Mouse (Mus musculus): ENCODE results near the gene Dph7. TPM values are rescaled to one million over a fixed set of nuclear protein-coding genes. Genes with fewer than 3 reads are reported as not detected.
"Not testable (repeated sequence)": the region's sequence is repeated elsewhere in the genome, so short reads cannot be mapped to it uniquely, and the experiment has no call there.

The Dph7 gene
- total RNA-seq (2015; ENCODE audit: low replicate concordance) (6.5 and 16.3 TPM in 2 replicates), total RNA-seq (2017; ENCODE audit: low replicate concordance) (2.8 and 6.1 TPM in 2 replicates)

DNA sequence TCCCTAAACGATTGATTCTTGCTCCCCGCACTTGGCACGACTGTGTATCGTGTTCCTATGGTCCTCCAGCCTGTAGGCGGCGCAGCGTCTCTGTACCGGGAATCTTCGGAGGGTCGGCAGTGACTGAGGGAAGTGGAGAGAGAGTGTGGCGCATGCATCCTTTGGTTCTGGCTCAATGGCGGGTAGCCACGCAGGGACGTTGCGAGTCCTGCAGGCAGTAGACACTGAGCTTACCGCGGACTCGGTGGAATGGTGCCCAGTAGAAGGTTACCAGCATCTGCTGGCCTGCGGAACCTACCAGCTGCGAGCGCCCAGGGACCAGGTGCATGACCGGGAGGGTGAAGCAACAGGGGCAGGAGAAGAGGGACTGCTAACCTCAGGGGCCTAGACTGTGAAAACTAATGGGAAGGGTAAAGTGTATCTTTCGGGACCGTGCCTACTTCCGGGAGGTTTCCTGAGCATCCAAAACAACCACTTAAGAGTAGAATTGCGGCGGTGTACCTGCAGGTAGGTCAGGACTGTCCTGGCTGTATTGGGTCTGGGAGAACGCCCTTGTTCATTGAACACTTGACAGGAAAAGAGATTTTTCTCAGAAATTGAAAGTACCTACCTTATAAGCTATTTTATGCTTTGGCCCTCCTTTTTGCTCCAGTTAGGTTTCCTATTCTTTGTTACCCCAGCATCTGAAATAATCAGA, at the start of gene Dph7:
Dph7 (plus strand) TSS at position 97 of the 697 bp plus-strand sequence.
- ATAC-seq (replicated peaks; ENCODE audit: low FRiP score, poor library complexity, severe bottlenecking), result peak; percentile 98

DNA sequence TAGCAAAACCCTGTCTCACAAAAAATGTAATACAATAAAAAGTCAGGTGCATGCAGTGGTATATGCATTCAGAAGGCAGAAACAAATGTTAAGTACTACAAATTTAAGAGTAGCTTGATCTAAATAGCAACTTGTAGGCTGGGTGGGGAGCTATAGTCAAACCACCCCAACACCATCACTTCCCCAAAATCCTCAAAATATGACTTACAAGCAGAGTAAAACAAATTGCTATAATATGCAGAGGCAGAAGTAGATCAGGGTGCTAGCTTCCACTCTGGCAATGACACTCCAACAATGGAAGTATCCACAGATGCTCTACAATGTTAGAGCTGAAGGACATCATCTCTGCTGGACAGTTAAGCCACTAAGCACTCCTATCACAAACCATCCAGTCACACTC, 49.6 kb upstream of the Dph7 start:
- no peak for ATAC-seq (replicated peaks; ENCODE audit: low FRiP score, poor library complexity, severe bottlenecking)

DNA sequence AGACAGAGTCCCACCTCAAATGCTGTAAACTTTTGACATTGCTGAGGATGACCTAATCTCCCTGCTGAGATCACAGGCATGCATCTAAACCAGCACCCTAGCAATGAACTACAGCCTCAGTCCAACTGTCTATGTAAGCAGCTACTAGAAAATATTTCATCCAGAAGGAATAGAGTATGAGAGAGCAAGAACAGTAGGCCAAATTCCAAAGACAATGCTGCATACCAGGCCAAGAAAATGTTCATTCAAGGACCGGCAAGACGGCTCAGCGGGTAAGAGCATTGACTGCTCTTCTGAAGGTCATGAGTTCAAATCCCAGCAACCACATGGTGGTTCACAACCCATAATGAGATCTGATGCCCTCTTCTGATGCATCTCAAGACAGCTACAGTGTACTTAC, 47.4 kb upstream of the Dph7 start:
- no peak for ATAC-seq (replicated peaks; ENCODE audit: low FRiP score, poor library complexity, severe bottlenecking)

DNA sequence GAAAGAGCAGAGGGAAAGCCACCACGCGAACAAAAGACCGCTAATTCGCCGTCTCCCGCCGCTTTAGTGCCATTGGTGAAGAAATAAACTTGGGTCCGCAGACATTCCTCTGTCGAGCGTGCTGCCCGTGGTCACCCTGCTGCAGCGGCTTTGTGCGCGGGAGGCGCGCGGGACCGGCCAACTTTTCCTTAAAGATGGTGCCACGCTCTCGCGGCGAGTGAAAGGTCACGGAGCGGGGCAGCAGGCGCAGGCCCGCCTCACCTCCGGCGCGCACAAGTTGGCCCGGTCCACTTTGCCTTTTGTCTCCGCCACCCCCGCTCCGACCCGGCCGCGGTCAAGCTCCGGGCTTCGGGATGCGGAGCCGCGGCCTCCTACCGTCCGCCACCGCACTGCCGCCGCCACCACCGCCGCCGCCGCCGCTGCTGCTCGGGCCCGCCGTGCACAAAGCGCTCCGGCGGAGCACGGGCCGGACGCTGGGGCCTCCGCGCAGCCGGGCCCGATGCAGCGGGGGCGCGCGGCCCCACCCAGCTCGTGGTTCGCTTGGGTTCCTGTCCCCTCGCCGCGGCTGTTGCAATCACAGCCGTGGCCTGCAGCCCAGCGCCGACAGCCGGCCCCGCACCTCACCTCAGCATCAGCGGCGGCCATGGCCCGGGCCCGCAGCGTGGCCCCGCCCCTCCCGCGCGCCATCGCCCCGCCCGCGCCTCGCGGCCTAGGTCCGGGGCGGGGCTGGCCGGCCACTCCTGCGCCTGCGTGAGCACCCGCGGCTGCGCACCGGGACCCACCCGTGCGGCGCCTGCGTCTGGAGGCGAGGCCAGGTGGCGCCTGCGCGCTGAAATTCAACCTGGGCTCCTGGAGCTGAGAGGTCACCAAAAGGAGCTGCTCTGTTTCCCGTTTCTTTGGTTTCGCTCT, 43.0 kb upstream of the Dph7 start, which contains the start of gene Ehmt1:
Ehmt1 (minus strand) TSS at position 685 of the 909 bp plus-strand sequence.
- ATAC-seq (replicated peaks; ENCODE audit: low FRiP score, poor library complexity, severe bottlenecking), result peak; percentile 97

DNA sequence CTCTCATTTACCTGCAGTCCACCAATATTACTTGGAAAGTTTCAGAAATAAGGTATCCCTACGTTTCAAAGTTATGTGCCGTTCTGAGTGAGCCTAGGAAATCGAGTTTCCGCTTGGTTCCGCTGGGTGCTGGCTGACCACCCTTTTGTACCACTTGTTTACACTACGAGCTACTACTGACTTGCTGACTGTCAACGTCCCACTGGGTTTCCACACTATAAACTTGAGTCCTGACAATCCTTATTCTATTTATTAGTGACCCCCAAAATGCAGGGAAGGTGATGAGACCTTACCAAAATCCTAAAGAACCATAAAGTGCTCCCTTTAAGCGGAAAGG, 42.4 kb upstream of the Dph7 start:
- peak; percentile 43 for ATAC-seq (replicated peaks; ENCODE audit: low FRiP score, poor library complexity, severe bottlenecking)

DNA sequence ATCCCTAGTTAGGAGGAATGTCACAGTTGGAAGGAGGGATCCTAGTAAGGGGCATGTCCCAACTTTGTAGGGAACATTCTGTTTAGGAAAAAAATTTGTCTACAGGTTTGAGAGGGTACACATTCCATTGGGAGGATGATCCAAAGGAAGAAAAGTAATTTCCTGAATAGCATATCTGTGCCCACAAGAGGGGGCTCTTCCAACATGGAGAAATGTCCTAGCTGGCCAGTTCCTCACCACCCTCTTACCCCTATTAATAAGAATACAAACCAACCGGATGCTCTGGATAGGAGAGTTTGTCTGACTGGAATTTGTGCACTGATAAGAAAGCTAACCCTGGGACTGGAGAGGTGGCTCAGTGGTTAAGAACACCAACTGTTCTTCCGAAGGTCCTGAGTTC, 38.6 kb upstream of the Dph7 start:
- ATAC-seq (replicated peaks; ENCODE audit: low FRiP score, poor library complexity, severe bottlenecking), result no peak

DNA sequence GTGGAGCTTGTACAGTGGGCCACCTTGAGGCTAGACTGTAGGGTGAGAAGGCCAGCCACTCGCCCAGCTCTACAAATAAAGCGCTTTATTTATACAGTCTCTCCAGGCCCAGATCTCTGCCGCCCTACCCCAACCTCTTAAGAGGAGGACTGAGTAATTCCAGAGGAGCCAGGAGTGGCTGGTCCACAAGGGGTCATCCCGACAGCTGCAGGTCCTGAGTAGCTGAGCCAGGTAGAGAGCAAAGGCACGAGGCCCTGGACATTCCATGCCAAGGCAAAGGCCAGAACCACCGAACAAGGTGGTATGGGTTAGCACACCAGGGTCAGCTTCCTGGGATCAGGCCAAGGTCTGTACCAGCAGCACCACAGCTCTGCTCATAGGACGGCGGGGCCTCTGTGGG, 36.9 kb upstream of the Dph7 start:
- no peak for ATAC-seq (replicated peaks; ENCODE audit: low FRiP score, poor library complexity, severe bottlenecking)

DNA sequence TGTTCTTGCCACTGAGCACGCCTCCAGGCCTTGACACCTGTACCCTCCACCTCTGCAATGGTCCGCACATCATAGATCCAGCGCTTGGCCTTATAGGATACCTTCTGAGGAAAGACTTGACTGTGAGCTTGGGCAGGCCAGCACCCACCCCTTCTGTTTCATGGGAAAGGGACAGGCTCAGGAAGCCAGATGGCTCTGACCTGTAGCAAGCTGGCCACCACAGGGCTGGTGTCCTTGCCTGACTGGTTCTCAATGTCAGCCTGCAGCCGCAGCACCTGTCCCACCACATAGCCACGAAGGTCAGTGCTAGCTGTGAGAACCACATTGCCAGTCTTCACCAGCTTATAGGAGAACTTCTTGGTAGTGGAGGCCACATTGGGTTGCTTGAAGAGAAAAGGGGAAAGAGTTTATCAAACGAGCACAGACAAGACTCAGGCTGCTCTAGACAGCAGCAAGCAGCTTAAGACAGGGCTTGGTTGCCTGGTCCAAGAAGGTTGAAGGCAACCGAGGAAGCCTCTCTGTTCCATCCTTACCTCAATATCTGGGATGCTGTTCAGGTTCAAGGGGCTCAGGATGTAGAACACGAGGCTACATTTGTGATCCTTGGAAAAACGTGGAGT, 35.7 kb upstream of the Dph7 start:
- no peak for ATAC-seq (replicated peaks; ENCODE audit: low FRiP score, poor library complexity, severe bottlenecking)

DNA sequence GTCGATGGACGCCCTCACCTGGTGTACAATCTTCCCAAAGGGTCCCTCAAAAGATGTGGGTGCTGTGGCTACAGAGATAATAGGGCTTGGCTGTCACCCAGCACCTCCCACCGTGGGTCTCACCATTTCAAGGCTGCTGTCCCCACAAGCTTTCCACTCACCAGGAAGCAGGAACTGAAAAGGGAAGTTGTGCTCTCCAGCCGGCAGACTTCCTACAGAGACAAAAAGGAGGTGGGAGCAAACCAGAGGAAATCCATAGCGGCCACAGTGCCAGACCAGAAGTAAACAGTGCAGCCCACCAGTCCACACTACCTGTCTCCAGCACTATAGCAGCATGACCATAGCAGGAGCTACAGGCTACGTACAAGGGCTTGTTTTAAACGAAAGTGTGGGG, 35.2 kb upstream of the Dph7 start:
- no peak for ATAC-seq (replicated peaks; ENCODE audit: low FRiP score, poor library complexity, severe bottlenecking)

DNA sequence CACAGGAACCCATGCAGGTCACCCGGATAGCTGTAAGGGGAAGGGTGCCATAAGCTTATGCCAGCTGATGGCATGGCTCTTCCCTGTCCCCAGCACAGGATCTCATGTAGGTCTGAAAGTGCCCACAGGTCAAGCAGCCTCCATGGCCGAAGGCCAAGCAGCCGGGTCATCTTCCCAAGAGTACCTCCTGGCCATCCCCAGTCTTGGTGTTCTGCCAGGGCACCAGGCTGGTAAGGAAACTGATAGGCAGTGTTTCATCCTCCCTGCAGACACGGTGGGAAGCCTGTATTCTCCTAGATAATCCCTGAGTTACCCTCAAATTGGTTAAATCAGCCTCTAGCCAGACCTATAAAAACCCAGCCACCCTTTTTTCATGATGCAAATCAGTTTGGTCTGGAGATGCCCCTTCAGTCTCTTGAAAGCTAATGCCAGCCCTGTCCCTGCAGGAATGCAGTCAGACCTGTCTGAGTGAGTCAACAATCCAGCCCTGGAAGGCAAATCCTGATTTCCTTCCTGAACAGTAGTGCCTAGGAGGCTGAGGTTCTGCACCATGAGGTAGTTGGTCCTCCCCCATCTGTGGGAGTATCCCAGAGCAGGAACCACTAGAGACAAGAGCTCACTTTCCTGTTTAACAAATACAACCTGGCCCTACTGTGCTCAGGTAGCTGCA, 34.3 kb upstream of the Dph7 start:
- no peak for ATAC-seq (replicated peaks; ENCODE audit: low FRiP score, poor library complexity, severe bottlenecking)

DNA sequence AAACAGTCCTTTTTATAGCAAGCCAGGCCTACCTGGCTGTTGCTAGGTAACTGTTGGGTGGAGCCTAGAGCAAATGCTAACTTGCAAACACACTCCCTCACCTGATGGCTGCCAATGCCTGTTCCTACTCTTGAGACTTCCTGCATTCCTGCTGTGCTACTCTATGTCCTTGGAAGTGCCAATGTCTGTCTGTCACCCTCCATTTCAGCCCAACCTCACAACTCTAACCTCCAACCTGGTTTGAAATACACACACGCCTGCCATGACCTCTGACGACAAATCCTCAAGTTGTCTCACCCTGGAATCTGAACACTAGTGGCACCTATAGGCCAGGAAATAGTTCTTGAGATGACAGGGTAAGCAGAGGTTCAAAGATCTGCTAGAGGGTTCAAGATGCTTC, 33.1 kb upstream of the Dph7 start:
- ATAC-seq (replicated peaks; ENCODE audit: low FRiP score, poor library complexity, severe bottlenecking), result no peak

DNA sequence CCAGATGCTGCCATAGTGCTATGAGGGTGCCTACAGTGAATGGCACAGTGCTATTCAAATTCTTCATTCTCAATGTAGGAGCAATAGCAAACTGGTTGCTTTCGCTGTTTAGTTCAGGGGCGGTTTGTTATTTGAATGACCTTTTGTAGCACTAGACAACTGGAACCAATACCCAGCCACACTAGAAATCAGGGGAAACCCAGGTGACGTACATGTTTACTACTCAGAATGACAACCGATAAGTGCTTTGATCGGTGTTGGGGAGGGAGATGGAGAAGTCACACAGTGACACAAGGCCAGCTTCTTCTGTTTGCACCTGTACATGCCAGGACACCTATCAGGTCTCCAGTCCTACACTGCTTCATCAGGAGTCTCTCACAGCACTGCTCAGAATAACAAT, 32.6 kb upstream of the Dph7 start:
- no peak for ATAC-seq (replicated peaks; ENCODE audit: low FRiP score, poor library complexity, severe bottlenecking)

DNA sequence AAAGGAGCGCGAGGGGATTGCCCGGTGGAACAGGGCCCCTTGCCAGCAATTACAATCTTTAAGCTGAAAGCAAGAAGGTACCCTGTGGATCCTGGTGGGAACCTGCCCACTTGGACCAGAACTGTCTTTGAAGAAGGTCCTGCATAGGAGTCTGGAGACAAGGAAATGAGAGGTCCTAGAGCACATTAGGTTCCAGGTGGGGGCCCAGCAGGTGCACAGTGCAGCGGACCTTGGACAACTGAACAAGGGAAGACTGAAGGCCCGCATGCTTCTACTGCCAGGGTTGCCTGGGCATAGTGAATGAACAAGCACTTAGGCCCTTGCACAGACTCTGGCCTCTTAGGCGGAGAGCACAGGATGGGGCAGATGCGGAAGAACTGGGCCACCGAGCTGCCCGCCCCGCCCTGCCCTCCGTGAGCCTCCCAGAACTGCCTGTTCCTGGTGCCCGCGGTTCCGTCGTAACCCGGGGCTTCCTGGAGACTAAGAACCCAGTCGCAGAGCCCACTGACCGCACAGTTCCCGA, 27.7 kb upstream of the Dph7 start:
- ATAC-seq (replicated peaks; ENCODE audit: low FRiP score, poor library complexity, severe bottlenecking), result peak; percentile 70

DNA sequence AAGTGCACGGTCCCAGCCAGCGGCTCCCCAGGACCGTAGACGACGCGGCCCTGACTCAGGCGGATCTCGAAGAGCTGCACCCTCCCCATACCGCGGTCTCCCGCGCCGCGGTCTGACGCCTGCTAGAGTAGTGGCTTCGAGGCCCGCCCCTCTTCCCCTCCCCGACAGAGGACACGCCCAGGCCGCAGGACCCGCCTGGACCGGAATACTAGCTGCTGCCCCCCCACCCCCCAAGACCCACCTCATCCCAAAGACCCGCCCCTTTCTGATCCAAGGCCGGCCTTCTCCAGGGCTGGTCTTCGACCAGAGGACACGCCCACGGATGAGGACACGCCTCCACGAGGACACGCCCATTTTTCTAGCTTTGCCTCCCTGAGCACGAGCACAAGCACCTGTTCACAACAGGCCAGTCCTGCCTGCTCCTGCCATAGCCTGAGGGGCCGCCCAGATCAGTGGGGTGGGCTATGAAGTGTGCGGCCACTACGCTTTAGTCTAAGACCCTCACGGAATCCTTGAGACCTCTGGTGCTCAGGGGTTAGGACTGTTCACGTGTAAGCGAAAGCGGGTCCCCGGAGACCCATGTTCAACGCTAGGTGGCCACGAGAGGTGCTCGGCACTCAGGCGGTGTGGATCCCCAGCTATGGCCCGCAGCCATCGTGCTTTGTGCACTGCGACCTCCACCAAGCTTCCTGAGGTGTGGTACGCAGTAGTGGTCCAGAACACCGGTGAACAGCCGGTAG, 27.0 kb upstream of the Dph7 start, which contains the start of gene Arrdc1:
Arrdc1 (minus strand) TSS at position 196 of the 740 bp plus-strand sequence.
- ATAC-seq (replicated peaks; ENCODE audit: low FRiP score, poor library complexity, severe bottlenecking), result peak; percentile 91

DNA sequence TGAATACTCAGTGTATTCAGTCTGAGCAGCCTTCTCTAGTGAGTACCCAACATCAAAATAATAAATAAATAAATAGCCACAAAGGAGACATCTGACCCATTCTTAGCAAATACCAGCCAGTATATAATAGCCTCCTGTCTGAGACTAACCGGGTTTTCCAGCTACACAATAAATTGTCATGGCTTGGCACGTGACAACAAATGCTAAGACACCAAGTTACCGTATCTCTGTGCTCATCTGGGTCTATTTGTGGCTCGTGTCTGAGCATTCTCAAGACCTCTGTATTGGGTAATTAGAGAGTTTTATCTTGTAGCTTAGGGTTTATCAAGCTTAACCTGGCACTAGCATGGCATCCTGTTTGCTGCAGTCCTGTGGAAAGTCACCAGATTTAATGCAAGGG, 20.1 kb upstream of the Dph7 start:
- ATAC-seq (replicated peaks; ENCODE audit: low FRiP score, poor library complexity, severe bottlenecking), result no peak

DNA sequence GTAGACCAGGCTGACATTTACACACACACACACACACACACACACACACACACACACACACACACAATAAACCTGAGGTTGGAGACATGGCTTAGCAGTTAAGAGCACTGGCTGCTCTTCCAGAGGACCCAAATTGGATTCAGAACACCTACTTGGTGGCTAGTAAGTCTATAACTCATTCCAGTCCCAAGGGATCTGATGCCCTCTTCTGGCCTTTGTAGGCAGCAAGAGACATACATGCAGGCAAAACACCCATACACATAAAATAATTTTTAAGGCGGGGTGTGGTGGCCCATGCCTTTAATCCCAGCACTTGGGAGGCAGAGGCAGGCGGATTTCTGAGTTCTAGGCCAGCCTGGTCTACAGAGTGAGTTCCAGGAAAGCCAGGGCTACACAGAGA, 17.9 kb upstream of the Dph7 start:
- ATAC-seq (replicated peaks; ENCODE audit: low FRiP score, poor library complexity, severe bottlenecking), result not testable (repeated sequence)

DNA sequence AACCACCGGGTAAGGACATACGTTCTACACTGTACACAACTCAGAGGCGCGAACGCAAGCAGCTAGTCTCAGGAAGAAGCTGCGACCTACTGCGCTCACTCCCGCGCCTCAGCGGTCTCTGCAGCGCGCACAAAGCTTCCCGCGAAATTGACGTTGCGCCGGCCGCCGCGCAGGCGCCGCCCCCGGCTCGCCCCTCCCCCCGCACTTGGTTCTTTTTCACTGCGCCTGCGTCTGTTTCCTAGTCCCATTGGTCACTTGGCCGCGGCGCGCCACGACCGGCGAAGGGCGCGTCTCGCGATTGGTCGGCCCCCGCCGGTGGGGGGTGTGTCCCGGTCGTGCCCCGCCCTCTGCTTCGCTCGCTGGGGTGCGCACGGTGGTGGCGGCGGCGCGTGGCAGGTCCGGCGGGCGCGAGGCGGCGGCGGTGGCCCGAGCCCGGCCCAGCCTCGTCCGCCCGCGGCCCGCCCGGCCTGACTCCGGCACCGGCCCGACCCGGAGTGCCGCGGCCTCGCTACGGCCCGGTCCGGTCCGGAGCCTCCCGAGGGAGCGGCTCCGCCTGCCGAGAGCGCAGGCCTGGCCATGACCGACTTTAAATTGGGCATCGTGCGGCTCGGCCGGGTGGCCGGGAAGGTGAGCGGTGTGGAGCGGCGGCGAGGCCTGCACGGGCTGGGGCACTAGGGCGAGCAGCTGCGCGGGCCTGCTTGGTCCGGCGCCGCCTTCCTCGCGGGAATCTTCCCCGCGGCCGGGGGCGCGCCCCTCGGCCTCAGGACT, 12.6 kb upstream of the Dph7 start, which contains the start of gene Zmynd19:
Zmynd19 (plus strand) TSS at position 372 of the 768 bp plus-strand sequence.
- peak; percentile 97 for ATAC-seq (replicated peaks; ENCODE audit: low FRiP score, poor library complexity, severe bottlenecking)

DNA sequence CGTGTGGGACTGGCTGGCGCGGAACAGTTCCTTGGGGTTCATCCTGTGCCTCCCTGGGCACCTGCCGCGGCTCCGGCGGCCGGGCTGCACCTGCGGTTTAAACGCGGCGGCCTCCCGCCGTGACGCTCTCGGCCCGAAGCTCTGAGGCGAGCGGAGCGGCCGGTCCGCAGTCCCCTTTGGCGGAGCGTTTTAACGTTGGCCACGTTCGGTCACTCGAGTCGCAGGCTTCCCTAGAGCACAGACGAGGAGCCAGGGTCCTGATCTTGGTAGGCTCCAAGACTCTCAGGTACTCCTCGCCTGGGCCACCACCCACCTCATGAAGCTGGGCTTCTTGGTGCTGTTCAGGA, 12.0 kb upstream of the Dph7 start:
- ATAC-seq (replicated peaks; ENCODE audit: low FRiP score, poor library complexity, severe bottlenecking), result peak; percentile 21

All from erythroid progenitor cell, adult 5-6 weeks (primary cell).